Mouse (Mus musculus) heart, embryonic 10.5 days (tissue): ENCODE measurements around the gene Ddx27. TPM values are rescaled to one million over a fixed set of nuclear protein-coding genes. Genes with fewer than 3 reads are reported as not detected.

ENCODE experiments used
- DNase-seq: peaks from one replicate; pipeline ENCODE4 v3.0.0-alpha.2; 2017; ENCODE audit warnings: low spot score
- H3K27ac ChIP-seq: fragments of 300-500 bp; sonication (generic); 2 replicates; pipeline ENCODE4 v1.5.1; 2016; ENCODE audit warnings: mild to moderate bottlenecking
- H3K27me3 ChIP-seq: fragments of 300-500 bp; sonication (generic); 2 replicates; pipeline ENCODE4 v1.6.1; 2016; ENCODE audit warnings: mild to moderate bottlenecking; ENCODE audit not compliant: poor library complexity, insufficient read depth, severe bottlenecking
- H3K36me3 ChIP-seq: fragments of 300-500 bp; sonication (generic); 2 replicates; pipeline ENCODE4 v1.6.1; 2016; ENCODE audit warnings: mild to moderate bottlenecking, moderate library complexity
- H3K4me1 ChIP-seq: fragments of 300-500 bp; sonication (generic); 2 replicates; pipeline ENCODE4 v1.6.1; 2016; ENCODE audit warnings: mild to moderate bottlenecking
- H3K4me3 ChIP-seq: fragments of 300-500 bp; sonication (generic); 2 replicates; pipeline ENCODE4 v1.5.1; 2016; ENCODE audit warnings: mild to moderate bottlenecking, moderate library complexity
- H3K9me3 ChIP-seq: fragments of 300-500 bp; sonication (generic); 2 replicates; pipeline ENCODE4 v1.6.1; 2016; ENCODE audit warnings: mild to moderate bottlenecking, moderate library complexity
- WGBS: fragments of 180-500 bp; shearing (Covaris S2); methylation state at CpG from one replicate; pipeline ENCODE4 v1.1.7; 2016; 5-methylcytosine and 5-hydroxymethylcytosine counted together
- polyA plus RNA-seq: library from polyadenylated mRNA; unstranded; fragments of >200 nt; fragmentation: Nextera tagmentation; extraction: Ambion mirVana; gene quantifications from 2 replicates; pipeline ENCODE4 v1.2.1, GENCODE M21; 2016

Gene Ddx27
- polyA plus RNA-seq, 1 experiment from 2014 or later: 59.4 TPM

- no peak for DNase-seq
- H3K27me3 ChIP-seq: no peaks in the 10 kb centered on the region
- peaks cover 23% of the 10 kb centered on the region for H3K4me1 ChIP-seq
- H3K27ac ChIP-seq: peak overlapping the region; percentile 33; the same call in 1 of the 2 replicates
- no peak overlapping the region for H3K4me3 ChIP-seq
- no peaks in the 10 kb centered on the region for H3K9me3 ChIP-seq
- peaks cover 45% of the 10 kb centered on the region for H3K36me3 ChIP-seq
- WGBS: 66% methylated on average over 3 of the region's 3 CpGs
These were observed 45.4 kb downstream of the Ddx27 start for GRCm38 (mm10) chr2:167060360-167060759.

GRCm38 (mm10) chr2:167060761-167061160 is 45.8 kb downstream of the Ddx27 start:
- no peaks in the 10 kb centered on the region for H3K9me3 ChIP-seq
- H3K4me3 ChIP-seq: no peak overlapping the region
- no peaks in the 10 kb centered on the region for H3K27me3 ChIP-seq
- no peak for DNase-seq
- peaks cover 23% of the 10 kb centered on the region for H3K4me1 ChIP-seq
- peak overlapping the region; percentile 33; the same call in 1 of the 2 replicates for H3K27ac ChIP-seq
- H3K36me3 ChIP-seq: peaks cover 45% of the 10 kb centered on the region

- Histone ChIP-seq H3K4me3 (peak overlapping the region; percentile 84), H3K9me3 (no peaks in the 10 kb centered on the region), H3K27me3 (no peaks in the 10 kb centered on the region), H3K36me3 (peaks cover 43% of the 10 kb centered on the region), H3K4me1 (peaks cover 23% of the 10 kb centered on the region), H3K27ac (peak overlapping the region; percentile 99)
- no peak for DNase-seq
- WGBS: 21% methylated on average over 11 of the region's 11 CpGs
These were observed 46.5 kb downstream of the Ddx27 start for GRCm38 (mm10) chr2:167061381-167062034.

- peak; percentile 95 for DNase-seq
- Histone ChIP-seq H3K4me1 (peaks cover 23% of the 10 kb centered on the region), H3K27ac (peak overlapping the region; percentile 99), H3K27me3 (no peaks in the 10 kb centered on the region), H3K9me3 (no peaks in the 10 kb centered on the region), H3K36me3 (peaks cover 33% of the 10 kb centered on the region), H3K4me3 (peak overlapping the region; percentile 84)
- WGBS: under 1% methylated on average over 59 of the region's 60 CpGs
These were observed 47.5 kb downstream of the Ddx27 start for GRCm38 (mm10) chr2:167062497-167062911.

- H3K36me3 ChIP-seq: peaks cover 28% of the 10 kb centered on the region
- peak within 1 kb of the TSS; percentile 84 for H3K4me3 ChIP-seq
- H3K9me3 ChIP-seq: no peaks in the 10 kb centered on the region
- H3K27ac ChIP-seq: peak within 1 kb of the TSS; percentile 99
- H3K4me1 ChIP-seq: peaks cover 23% of the 10 kb centered on the region
- H3K27me3 ChIP-seq: no peaks in the 10 kb centered on the region
- peak; percentile 97 for DNase-seq
- WGBS: 1% methylated on average over 57 of the region's 57 CpGs
These were observed 48.2 kb downstream of the Ddx27 start, which contains the start of gene Znfx1 for GRCm38 (mm10) chr2:167062965-167063880. TSS of gene Znfx1 (minus strand) at chr2:167063015.

- peaks cover 23% of the 10 kb centered on the region for H3K4me1 ChIP-seq
- under 1% methylated on average over 7 of the region's 7 CpGs for WGBS
- DNase-seq: no peak
These were observed 49.0 kb downstream of the Ddx27 start for GRCm38 (mm10) chr2:167063906-167064496.

GRCm38 (mm10) chr2:167064601-167065295 is 49.8 kb downstream of the Ddx27 start:
- Histone ChIP-seq H3K36me3 (peaks cover 22% of the 10 kb centered on the region), H3K4me3 (peak overlapping the region; percentile 84), H3K4me1 (peaks cover 23% of the 10 kb centered on the region), H3K9me3 (no peaks in the 10 kb centered on the region), H3K27me3 (no peaks in the 10 kb centered on the region), H3K27ac (peak overlapping the region; percentile 77)
- WGBS: 38% methylated on average over 9 of the region's 9 CpGs
- DNase-seq: no peak

More at GRCm38 (mm10) chr2:167063906-167064496, 49.0 kb downstream of the Ddx27 start:
- peak overlapping the region; percentile 99 for H3K27ac ChIP-seq
- peak overlapping the region; percentile 84 for H3K4me3 ChIP-seq
- no peaks in the 10 kb centered on the region for H3K27me3 ChIP-seq
- no peaks in the 10 kb centered on the region for H3K9me3 ChIP-seq
- H3K36me3 ChIP-seq: peaks cover 25% of the 10 kb centered on the region

GRCm38 (mm10) chr2:167066031-167066430 is 51.0 kb downstream of the Ddx27 start:
- Histone ChIP-seq H3K27ac (no peak overlapping the region), H3K4me3 (no peak overlapping the region), H3K36me3 (peaks cover 22% of the 10 kb centered on the region), H3K9me3 (no peaks in the 10 kb centered on the region), H3K27me3 (no peaks in the 10 kb centered on the region), H3K4me1 (peaks cover 23% of the 10 kb centered on the region)
- 68% methylated on average over 1 of the region's 1 CpGs for WGBS
- no peak for DNase-seq

- Histone ChIP-seq H3K4me1 (peaks cover 15% of the 10 kb centered on the region), H3K36me3 (peaks cover 22% of the 10 kb centered on the region), H3K4me3 (no peak overlapping the region), H3K27me3 (no peaks in the 10 kb centered on the region), H3K9me3 (no peaks in the 10 kb centered on the region), H3K27ac (no peak overlapping the region)
- 35% methylated on average over 6 of the region's 6 CpGs for WGBS
- no peak for DNase-seq
These were observed 51.8 kb downstream of the Ddx27 start for GRCm38 (mm10) chr2:167066528-167067516.

GRCm38 (mm10) chr2:167067575-167067974 is 52.6 kb downstream of the Ddx27 start:
- Histone ChIP-seq H3K36me3 (peaks cover 22% of the 10 kb centered on the region), H3K27ac (no peak overlapping the region), H3K27me3 (no peaks in the 10 kb centered on the region), H3K4me3 (no peak overlapping the region), H3K4me1 (peaks cover 12% of the 10 kb centered on the region), H3K9me3 (no peaks in the 10 kb centered on the region)
- 48% methylated on average over 6 of the region's 6 CpGs for WGBS
- no peak for DNase-seq

- 63% methylated on average over 6 of the region's 6 CpGs for whole genome bisulfite sequencing
- H3K4me3 ChIP-seq: no peak overlapping the region
- peaks cover 9% of the 10 kb centered on the region for H3K36me3 ChIP-seq
- DNase-seq: no peak
- H3K9me3 ChIP-seq: no peaks in the 10 kb centered on the region
- peaks cover 5% of the 10 kb centered on the region; the same call in 1 of the 2 replicates for H3K4me1 ChIP-seq
- no peaks in the 10 kb centered on the region for H3K27me3 ChIP-seq
- no peak overlapping the region for H3K27ac ChIP-seq
These were observed 55.3 kb downstream of the Ddx27 start for GRCm38 (mm10) chr2:167070341-167070740.
